Mouse (Mus musculus): ENCODE data around the gene Itgav. TPM values are rescaled to one million over a fixed set of nuclear protein-coding genes. Genes with fewer than 3 reads are reported as not detected.

Itgav gene
- polyA plus RNA-seq (2015; fragmentation: Nextera tagmentation; extraction: Ambion mirVana), result 42.4 and 51.3 TPM in 2 replicates

GRCm38 (mm10) chr2:83723921-83724826, at the start of gene Itgav:
Gene Itgav (plus strand): TSS chr2:83724397.

GRCm38 (mm10) chr2:83812483-83813272, 88.5 kb downstream of the Itgav start, which contains the start of gene Fam171b:
Gene Fam171b (plus strand): TSS chr2:83812636.

Other genes starting within 250 kb of the Itgav start
- 86.7 and 93.2 TPM in 2 replicates for gene Zc3h15, start 80.0 kb upstream of the Itgav start, polyA plus RNA-seq (2015; fragmentation: Nextera tagmentation; extraction: Ambion mirVana)
- 4.6 and 5.0 TPM in 2 replicates for gene Fam171b, start 88.2 kb downstream of the Itgav start, polyA plus RNA-seq (2015; fragmentation: Nextera tagmentation; extraction: Ambion mirVana)
- not detected in 2 replicates for gene Zswim2, start 216.8 kb downstream of the Itgav start, polyA plus RNA-seq (2015; fragmentation: Nextera tagmentation; extraction: Ambion mirVana)
- not detected in 2 replicates for gene Gm13698, start 231.3 kb downstream of the Itgav start, polyA plus RNA-seq (2015; fragmentation: Nextera tagmentation; extraction: Ambion mirVana)
- gene Gm13693, start 237.1 kb downstream of the Itgav start, polyA plus RNA-seq (2015; fragmentation: Nextera tagmentation; extraction: Ambion mirVana), result not detected in 2 replicates
- not detected in 2 replicates for gene Gm13695, start 242.9 kb downstream of the Itgav start, polyA plus RNA-seq (2015; fragmentation: Nextera tagmentation; extraction: Ambion mirVana)
- not detected in 2 replicates for gene Gm13696, start 248.7 kb downstream of the Itgav start, polyA plus RNA-seq (2015; fragmentation: Nextera tagmentation; extraction: Ambion mirVana)

All from skeletal muscle tissue, postnatal 0 days (tissue).